Comparison of ENCODE assay signal across 9 mouse cellular contexts in genomic region chr1:36513310-36513709, GRCm38 (mm10). TPM values are rescaled to one million over a fixed set of nuclear protein-coding genes. Genes with fewer than 3 reads are reported as not detected.
DNase-seq lines count a peak whose midpoint lies in the region; ATAC-seq and TF ChIP-seq lines count a peak whose summit lies in the region.
"Had no signal": no experiment of that assay in that cellular context is flagged by ENCODE, and none has a peak within 500 bp of the region (broad histone marks: within the 10 kb centered on the region; RNA-seq: fewer than 3 reads in every experiment).

No protein-coding gene starts in this region.

- no peak for ATAC-seq in heart, postnatal 0 days (ENCODE audit: insufficient read depth, low read depth)
- no peak for ATAC-seq in liver, embryonic 14.5 days (ENCODE audit: insufficient read depth)
- ATAC-seq in megakaryocyte-erythroid progenitor cell, adult 5-6 weeks (replicated peaks; ENCODE audit: low FRiP score, low TSS enrichment, poor library complexity, severe bottlenecking): no peak
- ATAC-seq: Patski had no signal

- in situ Hi-C loops in ES-E14 (cut with MboI; ENCODE audit: low sequenced_read_pairs in 2 of 2, unreplicated experiment in 2 of 2): no loop called here

- peak overlapping the region; percentile 99 for H3K4me2 ChIP-seq in heart, postnatal 0 days (ENCODE audit: low read depth, low read length)
- H3K4me2 ChIP-seq in liver, embryonic 14.5 days (ENCODE audit: low read depth): peak overlapping the region; percentile 83

- H3K9me3 ChIP-seq in heart, embryonic 10.5 days: no peaks in the 10 kb centered on the region
- no peaks in the 10 kb centered on the region for H3K9me3 ChIP-seq in ES-E14 (ENCODE audit: control insufficient read depth, insufficient read depth, low read depth, low read length)
- no peaks in the 10 kb centered on the region for H3K9me3 ChIP-seq in heart, postnatal 0 days (replicated peaks; ENCODE audit: control insufficient read depth, low read length)
- no peaks in the 10 kb centered on the region for H3K9me3 ChIP-seq in liver, embryonic 14.5 days (ENCODE audit: control insufficient read depth, low read length)

- peaks cover 33% of the 10 kb centered on the region for H3K36me3 ChIP-seq in heart, embryonic 10.5 days
- H3K36me3 ChIP-seq in ES-E14 (ENCODE audit: control insufficient read depth, insufficient read depth, low read length, poor library complexity, severe bottlenecking): peaks cover 17% of the 10 kb centered on the region
- peaks cover 18% of the 10 kb centered on the region; the same call in 1 of the 2 replicates for H3K36me3 ChIP-seq in heart, postnatal 0 days (replicated peaks; ENCODE audit: control insufficient read depth, insufficient read depth, low read length)
- H3K36me3 ChIP-seq in liver, embryonic 14.5 days (replicated peaks; ENCODE audit: control insufficient read depth, insufficient read depth, low read depth): no peaks in the 10 kb centered on the region

- intact Hi-C loops in heart, postnatal 25 days (cut with DNase I): no loop called here

- DNase-seq in heart, embryonic 10.5 days (ENCODE audit: low spot score): no peak
- no peak for DNase-seq in heart, postnatal 25 days (ENCODE audit: low spot score)
- DNase-seq in ES-E14 (ENCODE audit: low read depth, low spot score): no peak
- DNase-seq in heart, postnatal 0 days (ENCODE audit: low spot score): no peak
- DNase-seq in liver, embryonic 14.5 days (ENCODE audit: low read depth in 3 of 3, low spot score in 3 of 3): no peak
- no peak for DNase-seq in left cerebral cortex, adult 8-10 months (ENCODE audit: low spot score in 2 of 2)
- no peak for DNase-seq in frontal cortex, postnatal 10 days (ENCODE audit: low spot score in 2 of 2)

- H3K27ac ChIP-seq in heart, embryonic 10.5 days: no peak overlapping the region
- no peak overlapping the region for H3K27ac ChIP-seq in ES-E14 (ENCODE audit: insufficient read depth, low read depth, low read length, poor library complexity, severe bottlenecking)
- peak overlapping the region; percentile 99 for H3K27ac ChIP-seq in heart, postnatal 0 days (ENCODE audit: low read depth)
- H3K27ac ChIP-seq in liver, embryonic 14.5 days: no peak overlapping the region

- 9% methylated on average over 1 of the region's 1 CpGs for WGBS in heart, embryonic 10.5 days
- WGBS in heart, postnatal 0 days: 4% methylated on average over 1 of the region's 1 CpGs
- WGBS in liver, embryonic 14.5 days (ENCODE audit: insufficient replicate concordance): 34% methylated on average over 1 of the region's 1 CpGs

- TF ChIP-seq CTCF in heart, postnatal 0 days (IDR thresholded peaks at IDR 0.05; ENCODE audit: low read depth): no peak
- no peak for TF ChIP-seq CTCF in liver, embryonic 14.5 days (IDR thresholded peaks at IDR 0.05; ENCODE audit: low read depth)

- no peak for TF ChIP-seq EP300 in heart, postnatal 0 days (IDR thresholded peaks at IDR 0.05; ENCODE audit: low read depth)
- no peak for TF ChIP-seq EP300 in liver, embryonic 14.5 days (IDR thresholded peaks at IDR 0.05; ENCODE audit: low read depth)

- peak overlapping the region; percentile 75; the same call in 1 of the 2 replicates for H3K9ac ChIP-seq in ES-E14 (ENCODE audit: insufficient read depth, low read depth, low read length, poor library complexity, severe bottlenecking)
- peak overlapping the region; percentile 87 for H3K9ac ChIP-seq in heart, postnatal 0 days (replicated peaks; ENCODE audit: low read depth, low read length)
- peak overlapping the region; percentile 79 for H3K9ac ChIP-seq in liver, embryonic 14.5 days (replicated peaks)

- peaks cover 44% of the 10 kb centered on the region for H3K4me1 ChIP-seq in heart, embryonic 10.5 days
- peaks cover 3 to 7% of the 10 kb centered on the region in 2 experiments; a peak in 3 of 4 replicates for H3K4me1 ChIP-seq in ES-E14 (ENCODE audit: control insufficient read depth in 2 of 2, insufficient read depth in 2 of 2, low read length in 2 of 2, poor library complexity in 1 of 2)
- H3K4me1 ChIP-seq in heart, postnatal 0 days (ENCODE audit: control insufficient read depth, insufficient read depth): peaks cover 20% of the 10 kb centered on the region
- peaks cover 6 to 12% of the 10 kb centered on the region in 2 experiments for H3K4me1 ChIP-seq in liver, embryonic 14.5 days (replicated peaks; ENCODE audit: control insufficient read depth in 2 of 2, insufficient read depth in 2 of 2, low read length in 1 of 2)

- H3K27me3 ChIP-seq in heart, embryonic 10.5 days (ENCODE audit: insufficient read depth, poor library complexity, severe bottlenecking): no peaks in the 10 kb centered on the region
- H3K27me3 ChIP-seq in heart, postnatal 0 days (ENCODE audit: control insufficient read depth, insufficient read depth, low read length): no peaks in the 10 kb centered on the region
- no peaks in the 10 kb centered on the region for H3K27me3 ChIP-seq in liver, embryonic 14.5 days (ENCODE audit: control insufficient read depth, insufficient read depth, low read length)
- H3K27me3 ChIP-seq: Patski had no signal

- H3K4me3 ChIP-seq in heart, embryonic 10.5 days: peak overlapping the region; percentile 98
- peak overlapping the region; percentile 80 to 90 for H3K4me3 ChIP-seq in ES-E14 (ENCODE audit: insufficient read depth in 1 of 2, low read depth in 1 of 2, low read length in 2 of 2, poor library complexity in 1 of 2, severe bottlenecking in 1 of 2)
- H3K4me3 ChIP-seq in heart, postnatal 0 days (ENCODE audit: low read depth, low read length): peak overlapping the region; percentile 92
- peak overlapping the region; percentile 69 to 78 for H3K4me3 ChIP-seq in liver, embryonic 14.5 days (ENCODE audit: insufficient read depth in 1 of 2, low read depth in 2 of 2, low read length in 2 of 2)

RNA-seq across cellular contexts. Expression of gene Cnnm3, which starts 1.6 kb away (rescaled TPM):
- 1.5 and 2.5 TPM in 2 replicates for polyA plus RNA-seq in heart, embryonic 10.5 days (2016; fragmentation: Nextera tagmentation; extraction: Ambion mirVana)
- total RNA-seq in heart, postnatal 25 days (2021): 10 to 100 TPM; 14.7 to 15.7 TPM
- total RNA-seq in ES-E14 (2012; rRNA removed): 28.6 and 50.7 TPM in 2 replicates
- total RNA-seq in heart, postnatal 0 days (2014; rRNA removed; ENCODE audit: low replicate concordance): 10.2 and 21.4 TPM in 2 replicates
- polyA plus RNA-seq in heart, postnatal 0 days (2015; fragmentation: Nextera tagmentation; extraction: Ambion mirVana): 2.0 and 2.2 TPM in 2 replicates
- polyA plus RNA-seq in liver, embryonic 14.5 days (2012; rRNA removed): 2.5 and 3.7 TPM in 2 replicates
- polyA plus RNA-seq in liver, embryonic 14.5 days (2014; fragmentation: Nextera tagmentation; extraction: Ambion mirVana): 0.86 and 1.0 TPM in 2 replicates
- 10 to 100 TPM; 31.8 to 38.3 (median 33.4) TPM for total RNA-seq in left cerebral cortex, adult 8-10 months (2022)
- 12.6 and 15.9 TPM in 2 replicates for total RNA-seq in megakaryocyte-erythroid progenitor cell, adult 5-6 weeks (2014; fragmentation: Nextera tagmentation)
- 8.3 and 8.8 TPM in 2 replicates for total RNA-seq in megakaryocyte-erythroid progenitor cell, adult 5-6 weeks (2017)

RNA-seq across cellular contexts. Expression of gene Ankrd23, which starts 23.4 kb away (rescaled TPM):
- polyA plus RNA-seq in heart, embryonic 10.5 days (2016; fragmentation: Nextera tagmentation; extraction: Ambion mirVana): 16.7 and 19.0 TPM in 2 replicates
- 100 to 1,000 TPM; 215 to 337 TPM for total RNA-seq in heart, postnatal 25 days (2021)
- total RNA-seq in ES-E14 (2012; rRNA removed): 5.0 and 5.5 TPM in 2 replicates
- 62.2 and 93.8 TPM in 2 replicates for total RNA-seq in heart, postnatal 0 days (2014; rRNA removed; ENCODE audit: low replicate concordance)
- polyA plus RNA-seq in heart, postnatal 0 days (2015; fragmentation: Nextera tagmentation; extraction: Ambion mirVana): 26.7 and 34.2 TPM in 2 replicates
- polyA plus RNA-seq in liver, embryonic 14.5 days (2012; rRNA removed): 2.3 TPM in 2 replicates
- 0.59 and 0.80 TPM in 2 replicates for polyA plus RNA-seq in liver, embryonic 14.5 days (2014; fragmentation: Nextera tagmentation; extraction: Ambion mirVana)
- total RNA-seq in left cerebral cortex, adult 8-10 months (2022): 1 to 10 TPM; 3.9 to 6.0 (median 5.0) TPM
- 2.5 and 10.5 TPM in 2 replicates for total RNA-seq in megakaryocyte-erythroid progenitor cell, adult 5-6 weeks (2014; fragmentation: Nextera tagmentation)
- 0.30 and 8.3 TPM in 2 replicates for total RNA-seq in megakaryocyte-erythroid progenitor cell, adult 5-6 weeks (2017)

RNA-seq across cellular contexts. Expression of gene Gm42417, which starts 25.9 kb away (rescaled TPM):
- polyA plus RNA-seq in heart, embryonic 10.5 days (2016; fragmentation: Nextera tagmentation; extraction: Ambion mirVana): 0.20 and 1.0 TPM in 2 replicates
- 100 to 1,000 TPM; 112 to 186 TPM for total RNA-seq in heart, postnatal 25 days (2021)
- total RNA-seq in ES-E14 (2012; rRNA removed): 0.21 TPM in 1 of 2 replicates, not detected in the other
- not detected in 2 replicates for total RNA-seq in heart, postnatal 0 days (2014; rRNA removed; ENCODE audit: low replicate concordance)
- 1.2 TPM in 1 of 2 replicates, not detected in the other for polyA plus RNA-seq in heart, postnatal 0 days (2015; fragmentation: Nextera tagmentation; extraction: Ambion mirVana)
- not detected in 2 replicates for polyA plus RNA-seq in liver, embryonic 14.5 days (2012; rRNA removed)
- not detected in 2 replicates for polyA plus RNA-seq in liver, embryonic 14.5 days (2014; fragmentation: Nextera tagmentation; extraction: Ambion mirVana)
- not detected for total RNA-seq in left cerebral cortex, adult 8-10 months (2022)
- total RNA-seq in megakaryocyte-erythroid progenitor cell, adult 5-6 weeks (2014; fragmentation: Nextera tagmentation): 2.4 TPM in 1 of 2 replicates, not detected in the other
- 0.61 TPM in 1 of 2 replicates, not detected in the other for total RNA-seq in megakaryocyte-erythroid progenitor cell, adult 5-6 weeks (2017)

RNA-seq across cellular contexts. Expression of gene Ankrd39, which starts 33.9 kb away (rescaled TPM):
- 23.9 and 24.5 TPM in 2 replicates for polyA plus RNA-seq in heart, embryonic 10.5 days (2016; fragmentation: Nextera tagmentation; extraction: Ambion mirVana)
- 1 to 10 TPM; 5.6 to 8.1 TPM for total RNA-seq in heart, postnatal 25 days (2021)
- 11.3 and 15.7 TPM in 2 replicates for total RNA-seq in ES-E14 (2012; rRNA removed)
- 32.7 and 34.9 TPM in 2 replicates for total RNA-seq in heart, postnatal 0 days (2014; rRNA removed; ENCODE audit: low replicate concordance)
- polyA plus RNA-seq in heart, postnatal 0 days (2015; fragmentation: Nextera tagmentation; extraction: Ambion mirVana): 26.6 and 29.0 TPM in 2 replicates
- polyA plus RNA-seq in liver, embryonic 14.5 days (2012; rRNA removed): 3.5 and 3.8 TPM in 2 replicates
- polyA plus RNA-seq in liver, embryonic 14.5 days (2014; fragmentation: Nextera tagmentation; extraction: Ambion mirVana): 5.0 and 5.1 TPM in 2 replicates
- 10 to 100 TPM; 13.1 to 17.0 (median 14.9) TPM for total RNA-seq in left cerebral cortex, adult 8-10 months (2022)
- total RNA-seq in megakaryocyte-erythroid progenitor cell, adult 5-6 weeks (2014; fragmentation: Nextera tagmentation): 7.7 and 9.3 TPM in 2 replicates
- 3.1 and 4.0 TPM in 2 replicates for total RNA-seq in megakaryocyte-erythroid progenitor cell, adult 5-6 weeks (2017)

RNA-seq across cellular contexts. Expression of gene Cnnm4, which starts 41.9 kb away (rescaled TPM):
- 7.1 and 8.6 TPM in 2 replicates for polyA plus RNA-seq in heart, embryonic 10.5 days (2016; fragmentation: Nextera tagmentation; extraction: Ambion mirVana)
- 1 to 10 TPM; 4.1 to 4.3 TPM for total RNA-seq in heart, postnatal 25 days (2021)
- 10.7 and 17.9 TPM in 2 replicates for total RNA-seq in ES-E14 (2012; rRNA removed)
- total RNA-seq in heart, postnatal 0 days (2014; rRNA removed; ENCODE audit: low replicate concordance): 5.2 and 7.4 TPM in 2 replicates
- 3.6 and 4.2 TPM in 2 replicates for polyA plus RNA-seq in heart, postnatal 0 days (2015; fragmentation: Nextera tagmentation; extraction: Ambion mirVana)
- 0.85 and 0.89 TPM in 2 replicates for polyA plus RNA-seq in liver, embryonic 14.5 days (2012; rRNA removed)
- polyA plus RNA-seq in liver, embryonic 14.5 days (2014; fragmentation: Nextera tagmentation; extraction: Ambion mirVana): 2.1 and 2.2 TPM in 2 replicates
- total RNA-seq in left cerebral cortex, adult 8-10 months (2022): 10 to 100 TPM; 11.7 to 13.7 (median 12.2) TPM
- 2.7 and 3.3 TPM in 2 replicates for total RNA-seq in megakaryocyte-erythroid progenitor cell, adult 5-6 weeks (2014; fragmentation: Nextera tagmentation)
- 2.6 and 3.0 TPM in 2 replicates for total RNA-seq in megakaryocyte-erythroid progenitor cell, adult 5-6 weeks (2017)

Comparison
In these comparisons a context has a peak if more than half of its experiments do, and no peak if none do; other contexts are left out.
1. RNA of gene Gm42417, which starts 25.9 kb away (total RNA-seq): 112 to 186 TPM in heart, postnatal 25 days; 0.61 to 2.4 TPM in megakaryocyte-erythroid progenitor cell, adult 5-6 weeks, not detected in left cerebral cortex, adult 8-10 months, 0.21 TPM in ES-E14 and not detected in heart, postnatal 0 days; every median in the first group is over 10 times any median in the second.
2. Peak in every context shown above with its lines, with median percentiles within 50 percentile points of each other: H3K4me3 ChIP-seq and H3K9ac ChIP-seq.